Mouse (Mus musculus): ENCODE measurements around the gene Gm10337.

The Gm10337 gene

DNA sequence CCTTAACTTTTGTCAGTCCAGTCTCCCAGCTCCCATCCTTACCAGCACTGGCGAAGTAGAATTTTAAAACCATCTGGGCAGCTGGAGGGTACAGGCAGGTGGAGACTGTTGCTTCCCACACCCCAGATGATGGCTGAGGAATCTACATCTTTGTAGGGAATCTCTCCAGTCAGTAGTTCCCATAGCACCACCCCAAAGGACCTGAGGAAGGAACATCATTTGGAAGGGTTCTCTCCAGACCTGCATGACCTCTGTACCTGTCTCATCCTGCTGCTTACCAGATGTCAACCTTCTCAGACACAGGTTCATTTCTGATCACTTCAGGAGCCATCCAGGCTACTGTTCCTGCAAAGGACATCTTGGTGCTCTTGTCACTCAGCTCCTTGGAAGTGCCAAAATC lies at the start of gene Gm10337:
Gm10337 (plus strand) TSS at position 276 of the 400 bp plus-strand sequence.
- no peak for DNase-seq

DNA sequence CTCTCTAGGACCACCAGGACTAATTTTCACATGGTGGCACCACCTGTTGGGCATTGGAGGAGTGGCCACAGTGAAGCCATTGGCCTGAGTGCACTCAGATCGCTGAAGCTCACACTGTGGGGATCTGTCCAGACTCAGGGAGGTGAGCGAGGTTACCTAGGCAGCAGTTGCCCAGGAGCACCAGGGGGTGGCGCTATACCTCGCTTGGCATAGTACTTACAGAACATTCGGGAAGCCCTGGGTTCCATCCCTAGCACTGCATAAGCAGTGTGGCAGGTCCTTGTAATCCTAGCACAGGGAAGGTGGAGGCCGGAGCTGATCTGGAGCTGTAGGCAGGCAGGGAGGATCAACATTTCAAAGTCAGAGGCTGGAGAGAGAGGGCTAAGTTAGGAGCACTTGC lies 47.5 kb upstream of the Gm10337 start:
- no peak for DNase-seq

- DNase-seq, result no peak
Observed at GRCm38 (mm10) chr15:102458050-102458736, 45.3 kb upstream of the Gm10337 start.

DNA sequence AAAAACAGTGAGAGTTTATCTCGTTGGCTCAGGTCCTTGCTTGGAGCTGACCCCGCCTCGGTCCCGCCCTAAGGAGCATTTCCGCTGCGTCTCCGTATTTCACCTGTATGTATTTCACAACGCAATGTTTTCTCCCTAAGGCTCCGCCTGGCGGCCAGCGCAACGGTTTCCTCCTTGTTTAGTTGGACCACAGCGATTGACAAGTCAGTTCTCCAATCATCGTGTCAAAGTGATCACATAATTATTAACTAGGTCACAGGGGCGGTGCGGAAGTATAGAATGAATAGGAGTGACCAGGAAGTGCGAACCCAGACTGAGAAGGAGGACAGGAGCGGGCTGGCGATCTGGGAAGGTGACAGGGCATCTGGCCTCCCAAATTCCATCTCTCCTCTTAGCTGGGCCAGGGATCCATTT lies 44.6 kb upstream of the Gm10337 start, which contains the start of gene Prr13:
Prr13 (plus strand) TSS at position 125 of the 414 bp plus-strand sequence.
- DNase-seq, result peak; percentile 97 to 98

- DNase-seq, result no peak
Observed at GRCm38 (mm10) chr15:102459381-102459780, 44.1 kb upstream of the Gm10337 start.

DNA sequence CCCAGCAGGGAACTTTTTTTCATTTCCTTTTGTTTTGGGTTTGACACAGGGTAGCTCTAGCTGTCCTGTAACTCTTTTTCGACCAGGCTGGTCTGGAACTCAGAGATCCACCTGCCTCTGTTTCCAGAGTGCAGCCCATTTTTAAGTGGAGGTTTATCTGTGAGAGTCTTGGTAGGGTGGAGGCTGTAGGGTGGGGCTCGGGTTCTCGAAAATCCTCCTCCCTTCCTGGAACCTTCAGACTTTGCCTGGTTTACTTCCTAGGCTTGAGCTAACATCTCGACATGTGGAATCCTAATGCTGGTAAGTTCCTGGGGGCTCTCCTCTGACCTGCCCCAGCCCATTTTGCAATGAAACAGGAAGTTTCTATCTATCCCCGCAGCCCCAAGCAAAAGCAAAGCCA lies 43.7 kb upstream of the Gm10337 start:
- no peak for DNase-seq

DNA sequence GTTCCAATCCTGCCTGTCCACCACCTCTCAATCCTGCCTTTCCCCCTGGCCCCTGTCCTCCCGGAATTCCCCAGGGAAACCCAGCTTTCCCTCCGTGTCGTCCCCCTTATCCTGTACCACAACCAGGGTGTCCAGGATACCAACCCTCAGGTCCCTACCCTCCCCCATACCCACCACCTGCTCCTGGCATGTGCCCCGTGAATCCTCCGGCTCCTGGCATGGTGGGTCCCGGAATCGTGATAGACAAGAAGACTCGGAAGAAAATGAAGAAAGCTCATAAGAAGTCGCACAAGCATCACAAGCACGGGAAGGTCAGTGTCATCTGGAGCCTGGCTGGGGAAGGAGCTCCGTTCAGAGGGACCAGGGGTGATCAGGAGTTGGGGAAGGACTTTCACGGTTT lies 43.1 kb upstream of the Gm10337 start:
- no peak for DNase-seq

DNA sequence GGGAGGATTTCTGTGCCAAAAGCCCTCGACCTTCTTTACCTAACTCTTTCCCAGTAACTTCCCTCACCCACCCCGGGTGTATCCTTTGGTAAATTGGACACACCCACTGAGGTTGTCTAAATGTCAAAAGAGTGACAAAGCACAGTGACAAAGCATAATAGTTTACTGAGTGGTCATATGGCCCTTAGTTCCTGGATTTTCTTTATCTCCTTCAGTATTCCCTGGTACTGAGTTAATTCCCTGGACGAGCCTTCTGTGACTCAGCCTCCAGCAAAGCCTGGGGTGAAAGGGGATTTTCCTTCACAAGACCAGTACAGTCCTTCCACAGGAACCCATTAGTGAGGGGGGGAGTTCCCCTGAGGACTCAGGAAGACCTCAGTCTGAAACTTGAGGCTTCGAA lies 42.6 kb upstream of the Gm10337 start:
- DNase-seq, result no peak

GRCm38 (mm10) chr15:102461430-102462075 lies 42.0 kb upstream of the Gm10337 start:
- no peak for DNase-seq

DNA sequence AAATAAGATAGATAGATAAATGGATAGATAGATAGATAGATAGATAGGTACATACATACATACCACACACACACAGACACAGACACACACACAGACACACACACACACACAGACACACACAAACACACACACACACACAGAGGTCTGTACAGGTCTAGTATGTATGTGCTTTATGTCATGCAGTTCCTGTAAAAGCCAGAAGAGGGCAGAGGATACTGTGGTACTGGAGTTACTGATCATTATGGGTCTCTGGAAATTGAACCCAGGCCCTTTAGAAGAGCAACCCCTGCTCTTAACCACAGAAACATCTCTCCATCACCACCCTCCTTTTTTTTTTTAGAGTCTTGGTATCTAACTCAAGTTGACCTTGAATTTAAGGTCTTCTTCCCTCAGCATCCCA lies 39.9 kb upstream of the Gm10337 start:
- no peak for DNase-seq

- no peak for DNase-seq
Observed at GRCm38 (mm10) chr15:102468675-102469370, 34.7 kb upstream of the Gm10337 start.

GRCm38 (mm10) chr15:102470183-102470604 lies 33.3 kb upstream of the Gm10337 start, which contains the start of gene Pcbp2:
Gene Pcbp2 (plus strand): TSS chr15:102470539.
- peak; percentile 97 to 98 for DNase-seq

DNA sequence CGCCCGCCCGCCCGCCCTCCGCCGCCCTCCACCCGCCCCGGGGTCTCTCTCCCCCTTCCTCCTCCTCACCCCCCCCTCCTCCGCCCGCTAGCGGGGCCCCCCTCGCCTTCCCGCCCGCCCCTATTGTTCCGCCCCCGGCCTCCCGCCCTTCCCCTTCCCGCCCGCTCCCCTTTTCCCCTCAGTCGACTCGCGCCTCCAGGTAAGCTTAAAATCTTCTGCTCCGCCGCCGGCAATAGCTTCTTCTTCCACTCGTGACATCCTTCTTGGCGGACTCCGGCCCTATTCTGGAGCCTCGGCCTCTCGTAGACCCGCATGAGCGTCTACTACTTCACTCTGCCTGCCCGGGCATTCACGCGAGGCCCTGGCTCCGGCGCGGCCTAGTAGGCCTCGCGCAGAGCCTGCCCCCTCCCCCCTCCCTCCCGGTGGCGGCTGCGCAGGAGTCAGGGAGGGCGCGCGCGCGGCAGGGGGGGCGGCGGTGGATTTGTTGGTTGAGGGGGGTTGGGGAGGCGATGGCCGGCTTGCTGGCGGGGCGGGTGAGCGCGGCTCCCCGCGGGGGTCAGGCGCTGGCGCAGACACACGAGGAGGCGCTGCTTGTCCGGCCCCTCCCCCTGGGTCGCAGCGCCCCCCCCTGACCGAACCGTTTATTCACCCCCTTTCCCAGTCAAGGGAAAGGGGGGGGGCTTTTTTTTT lies 32.8 kb upstream of the Gm10337 start:
- DNase-seq, result peak; percentile 78 to 83

- DNase-seq, result no peak
Observed at GRCm38 (mm10) chr15:102471295-102471645, 32.3 kb upstream of the Gm10337 start.

DNA sequence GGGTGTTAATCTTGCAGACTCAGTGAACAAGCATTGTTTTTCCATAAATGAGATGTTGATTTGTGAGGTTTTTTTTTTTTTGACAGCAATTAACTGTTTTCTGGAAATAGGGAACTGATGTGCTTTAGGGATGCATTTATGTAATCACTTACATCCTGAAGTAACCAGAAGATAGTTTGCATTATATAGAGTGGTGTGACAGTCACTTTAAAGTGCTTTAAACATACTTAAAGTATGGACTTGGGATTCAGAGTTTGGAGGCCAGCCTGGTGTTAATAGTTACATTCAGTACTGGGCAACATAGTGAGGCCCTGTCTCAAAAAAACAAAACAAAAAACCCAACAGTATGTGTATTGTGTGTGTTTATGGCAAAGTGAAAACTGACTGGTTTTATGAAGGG lies 31.8 kb upstream of the Gm10337 start:
- DNase-seq, result no peak

DNA sequence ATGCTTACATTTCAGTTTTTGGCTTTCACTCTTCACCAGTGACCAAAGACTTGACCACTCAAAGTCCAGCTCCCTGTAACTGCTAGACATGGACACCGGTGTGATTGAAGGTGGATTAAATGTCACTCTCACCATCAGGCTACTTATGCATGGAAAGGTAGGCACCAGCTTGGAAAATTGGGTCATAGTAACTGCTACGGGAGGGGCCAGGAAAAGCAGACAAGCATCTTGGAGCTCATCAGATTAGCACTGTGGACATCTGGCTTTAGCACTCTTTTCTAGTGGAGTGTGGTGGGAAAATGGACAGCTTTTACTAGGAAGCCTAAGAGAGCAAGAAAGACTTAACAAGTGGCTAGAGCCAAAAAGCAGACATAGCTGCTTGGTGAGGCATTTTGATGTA lies 30.3 kb upstream of the Gm10337 start:
- no peak for DNase-seq

GRCm38 (mm10) chr15:102474520-102474919 lies 29.0 kb upstream of the Gm10337 start:
- DNase-seq, result no peak

DNA sequence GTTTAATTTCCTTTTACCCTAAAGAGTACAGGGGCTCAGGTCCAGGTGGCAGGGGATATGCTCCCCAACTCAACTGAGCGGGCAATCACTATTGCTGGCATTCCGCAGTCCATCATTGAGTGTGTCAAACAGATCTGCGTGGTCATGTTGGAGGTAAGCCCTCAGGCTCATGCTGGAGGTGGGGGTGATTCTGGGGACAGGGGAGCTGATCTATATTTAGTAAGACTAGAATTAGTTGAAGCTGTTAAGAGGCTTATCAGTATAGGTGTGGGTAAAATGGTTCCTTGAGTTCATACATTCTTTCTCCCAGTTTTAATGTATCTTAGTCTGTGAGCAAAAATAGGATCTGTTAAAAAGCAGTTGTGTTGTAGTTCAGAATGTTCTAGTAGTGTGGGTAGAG lies 20.4 kb upstream of the Gm10337 start:
- no peak for DNase-seq

DNA sequence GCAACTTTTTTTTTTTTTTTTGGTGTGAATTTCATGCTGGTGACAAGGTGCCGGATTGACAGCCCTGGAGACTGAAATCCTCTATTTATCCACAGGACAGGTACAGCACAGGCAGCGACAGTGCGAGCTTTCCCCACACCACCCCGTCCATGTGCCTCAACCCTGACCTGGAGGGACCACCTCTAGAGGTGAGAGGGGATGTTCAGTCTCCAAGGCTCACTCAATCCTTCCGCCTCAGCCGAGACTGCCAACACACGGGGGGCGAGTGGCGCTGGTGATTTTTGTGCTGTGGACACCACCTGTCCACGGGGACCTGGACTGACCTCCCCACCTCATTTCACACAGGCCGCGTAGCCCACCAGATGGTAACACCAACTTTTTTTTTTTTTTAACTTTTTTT lies 17.7 kb upstream of the Gm10337 start:
- no peak for DNase-seq

- no peak for DNase-seq
Observed at GRCm38 (mm10) chr15:102487664-102488063, 15.9 kb upstream of the Gm10337 start.

GRCm38 (mm10) chr15:102498322-102498721 lies 5.2 kb upstream of the Gm10337 start:
- DNase-seq, result no peak

DNA sequence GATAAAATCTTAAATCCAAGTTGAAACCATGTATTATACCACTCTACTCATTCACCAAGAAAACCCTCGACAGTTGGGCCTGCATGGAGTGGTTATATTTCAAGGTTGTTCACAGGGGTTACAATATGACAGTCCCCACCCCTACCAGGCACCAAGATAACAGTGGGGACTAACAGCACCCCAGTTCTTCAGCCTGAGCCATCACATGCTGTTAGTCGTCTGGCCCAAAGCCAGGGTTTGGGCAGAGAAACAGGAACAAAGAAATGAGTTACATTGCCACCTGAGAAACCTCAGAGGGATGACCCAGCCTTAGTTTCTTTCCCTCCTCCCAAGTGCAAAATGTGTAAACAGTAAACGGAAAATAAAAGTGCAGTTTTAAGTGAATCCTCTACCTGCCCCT lies 4.2 kb upstream of the Gm10337 start:
- DNase-seq, result no peak

DNA sequence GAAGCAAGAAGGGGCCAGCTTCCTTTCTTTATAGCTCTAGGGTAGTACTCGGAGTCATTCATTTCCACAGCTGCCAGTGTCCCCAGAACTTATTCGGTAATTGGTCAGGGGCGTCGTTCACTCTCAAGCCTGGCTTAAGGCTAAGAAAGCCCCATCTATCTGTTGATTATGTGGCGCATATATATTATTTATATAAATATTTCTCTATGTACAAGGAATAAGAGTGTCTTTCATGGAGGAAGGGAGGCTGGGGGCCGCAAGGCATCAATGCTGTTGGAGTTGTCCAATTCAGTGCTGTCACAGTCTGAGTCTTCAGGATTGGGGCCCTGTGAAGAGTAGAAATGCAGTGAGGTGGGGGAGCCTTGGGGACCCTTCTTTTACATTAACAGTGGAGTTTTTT lies 3.7 kb upstream of the Gm10337 start:
- no peak for DNase-seq
